Comparison of ENCODE assay signal across 9 mouse cellular contexts in genomic region chr5:120849601-120850136, GRCm38 (mm10). TPM values are rescaled to one million over a fixed set of nuclear protein-coding genes. Genes with fewer than 3 reads are reported as not detected.
DNase-seq lines count a peak whose midpoint lies in the region; ATAC-seq and TF ChIP-seq lines count a peak whose summit lies in the region.
"Had no signal": no experiment of that assay in that cellular context is flagged by ENCODE, and none has a peak within 500 bp of the region (broad histone marks: within the 10 kb centered on the region; RNA-seq: fewer than 3 reads in every experiment).

No protein-coding gene starts in this region.

- peaks cover 10% of the 10 kb centered on the region for H3K9me3 ChIP-seq in kidney, embryonic 16.5 days (ENCODE audit: low read length)
- peaks cover 10% of the 10 kb centered on the region for H3K9me3 ChIP-seq in CH12.LX (replicated peaks; ENCODE audit: low read length)

- no peak overlapping the region for H3K9ac ChIP-seq in kidney, embryonic 16.5 days (replicated peaks; ENCODE audit: low read length)
- no peak overlapping the region for H3K9ac ChIP-seq in CH12.LX (ENCODE audit: insufficient read depth, low read depth)

- no peak overlapping the region for H3K27ac ChIP-seq in kidney, embryonic 16.5 days (ENCODE audit: low read length)
- no peak overlapping the region for H3K27ac ChIP-seq in CH12.LX (ENCODE audit: insufficient read depth, low read depth)
- no peak overlapping the region for H3K27ac ChIP-seq in cortical plate, adult 2 months (ENCODE audit: insufficient read depth, low read length)

- peak; percentile 51 for DNase-seq in kidney, adult 18-20 months
- DNase-seq in CH12.LX (ENCODE audit: extremely low read depth) (peak; percentile 54), R1 (ENCODE audit: low read depth, low spot score) (peak; percentile 82)
- DNase-seq in kidney, postnatal 14 days, result peak; percentile 31
- DNase-seq in naive thymus-derived CD4-positive, alpha-beta T cell, adult 2 months (ENCODE audit: low read depth), result peak; percentile 80
- DNase-seq in gastrocnemius, adult 8-10 months (ENCODE audit: low spot score in 2 of 2), result no peak

- H3K79me2 ChIP-seq in CH12.LX (replicated peaks; ENCODE audit: control insufficient read depth, extremely low read depth, insufficient read depth, poor library complexity, severe bottlenecking), result no peaks in the 10 kb centered on the region

- H3K36me3 ChIP-seq in kidney, embryonic 16.5 days (ENCODE audit: insufficient read depth, low read length), result no peaks in the 10 kb centered on the region
- H3K36me3 ChIP-seq in CH12.LX (replicated peaks in 1 of 2; ENCODE audit: control insufficient read depth in 1 of 2, insufficient read depth in 1 of 2, low read length in 1 of 2), result no peaks in the 10 kb centered on the region

- ATAC-seq in kidney, embryonic 16.5 days (ENCODE audit: low FRiP score, low TSS enrichment), result no peak

- H3K4me2 ChIP-seq in kidney, embryonic 16.5 days (replicated peaks; ENCODE audit: low read depth, low read length), result no peak overlapping the region
- no peak overlapping the region for H3K4me2 ChIP-seq in CH12.LX (ENCODE audit: insufficient read depth, low read depth, poor library complexity, severe bottlenecking)

- no peak for TF ChIP-seq POLR2A in CH12.LX (IDR thresholded peaks at IDR 0.05; ENCODE audit: low read depth, low read length)
- no peak for TF ChIP-seq POLR2A in cortical plate, adult 2 months (IDR thresholded peaks at IDR 0.05; ENCODE audit: extremely low read depth, insufficient read depth, low read length)

- WGBS in kidney, embryonic 16.5 days, result 59% methylated on average over 3 of the region's 3 CpGs

- dilution Hi-C loops in CH12.LX (cut with MboI; ENCODE audit: extremely low pct_ligation_motif_present, extremely low pct_unique_long_range_greater_than_20kb, low sequenced_read_pairs), result no loop called here

- TF ChIP-seq RAD21 in CH12.LX (IDR thresholded peaks at IDR 0.05; ENCODE audit: low read depth, low read length), result peak; percentile 41

- no peaks in the 10 kb centered on the region for H3K27me3 ChIP-seq in kidney, embryonic 16.5 days (ENCODE audit: insufficient read depth, low read length)
- H3K27me3 ChIP-seq in CH12.LX (replicated peaks), result peaks cover 64% of the 10 kb centered on the region

- in situ Hi-C loops in CH12.LX (cut with MboI; ENCODE audit: low pct_ligation_motif_present, low pct_unique_long_range_greater_than_20kb, low sequenced_read_pairs), result no loop called here

- H3K4me1 ChIP-seq in kidney, embryonic 16.5 days (ENCODE audit: insufficient read depth, low read length), result no peaks in the 10 kb centered on the region
- H3K4me1 ChIP-seq in CH12.LX (ENCODE audit: control insufficient read depth in 1 of 2, insufficient read depth in 2 of 2), result no peaks in the 10 kb centered on the region
- no peaks in the 10 kb centered on the region for H3K4me1 ChIP-seq in cortical plate, adult 2 months (ENCODE audit: control insufficient read depth, insufficient read depth, low read length)

- peak; percentile 79 to 91 for TF ChIP-seq CTCF in CH12.LX (conservative IDR thresholded peaks at IDR 0.05 in 1 of 2, IDR thresholded peaks at IDR 0.05 in 1 of 2; ENCODE audit: low read depth in 2 of 2, low read length in 2 of 2)
- TF ChIP-seq CTCF in cortical plate, adult 2 months (IDR thresholded peaks at IDR 0.05; ENCODE audit: extremely low read depth, insufficient read depth, low read length), result peak; percentile 62

- TF ChIP-seq EP300 in CH12.LX (IDR thresholded peaks at IDR 0.05; ENCODE audit: low read length), result no peak

- H3K4me3 ChIP-seq in kidney, embryonic 16.5 days (ENCODE audit: low read length), result no peak overlapping the region
- no peak overlapping the region for H3K4me3 ChIP-seq in CH12.LX (replicated peaks in 1 of 3; ENCODE audit: low read depth in 2 of 3, low read length in 2 of 3, poor library complexity in 1 of 3)
- H3K4me3 ChIP-seq in cortical plate, adult 2 months (ENCODE audit: insufficient read depth, low read length), result no peak overlapping the region

TF ChIP-seq in CH12.LX, 34 proteins besides CTCF, POLR2A, EP300 and RAD21:
- TF ChIP-seq RCOR1 (conservative IDR thresholded peaks at IDR 0.05; ENCODE audit: low read depth, low read length) (no peak), JUN (IDR thresholded peaks at IDR 0.05; ENCODE audit: insufficient read depth, low read depth, low read length) (no peak), CHD2 (IDR thresholded peaks at IDR 0.05; ENCODE audit: low read length) (no peak), ZMIZ1 (IDR thresholded peaks at IDR 0.05; ENCODE audit: low read depth, low read length) (no peak), CHD1 (IDR thresholded peaks at IDR 0.05; ENCODE audit: low read depth, low read length) (no peak), MAZ (IDR thresholded peaks at IDR 0.05; ENCODE audit: low read depth, low read length) (no peak), TCF12 (IDR thresholded peaks at IDR 0.05; ENCODE audit: low read depth, low read length) (peak; percentile 12; the same call in 1 of the 2 replicates), SMC3 (IDR thresholded peaks at IDR 0.05; ENCODE audit: low read depth, low read length) (peak; percentile 71)

RNA-seq across cellular contexts. Expression of gene Oas1f, which starts 2.5 kb away (rescaled TPM):
- polyA plus RNA-seq in kidney, embryonic 16.5 days (2015; fragmentation: Nextera tagmentation; extraction: Ambion mirVana), result 0.21 TPM in 1 of 2 replicates, not detected in the other
- not detected in 2 replicates for total RNA-seq in CH12.LX (2012; rRNA removed)
- not detected in 2 replicates for total RNA-seq in CH12.LX (2014; rRNA removed)
- polyA plus RNA-seq in CH12.LX (2012; ENCODE audit: insufficient read length, low read depth), result not detected in 2 replicates
- polyA plus RNA-seq in cortical plate, adult 2 months (2012; rRNA removed), result not detected in 2 replicates
- not detected for total RNA-seq in gastrocnemius, adult 8-10 months (2022)

RNA-seq across cellular contexts. Expression of gene Oas1h, which starts 11.6 kb away (rescaled TPM):
- polyA plus RNA-seq in kidney, embryonic 16.5 days (2015; fragmentation: Nextera tagmentation; extraction: Ambion mirVana), result not detected in 2 replicates
- total RNA-seq in CH12.LX (2012; rRNA removed) (not detected in 2 replicates), CH12.LX (2014; rRNA removed) (not detected in 2 replicates)
- polyA plus RNA-seq in CH12.LX (2012; ENCODE audit: insufficient read length, low read depth), result not detected in 2 replicates
- polyA plus RNA-seq in cortical plate, adult 2 months (2012; rRNA removed), result not detected in 2 replicates
- total RNA-seq in gastrocnemius, adult 8-10 months (2022), result not detected
- polyA plus RNA-seq: heart, embryonic 16.5 days had no signal

RNA-seq across cellular contexts. Expression of gene Oas1c, which starts 37.4 kb away (rescaled TPM):
- polyA plus RNA-seq in kidney, embryonic 16.5 days (2015; fragmentation: Nextera tagmentation; extraction: Ambion mirVana), result 0.32 and 0.44 TPM in 2 replicates
- 1.6 and 1.7 TPM in 2 replicates for total RNA-seq in CH12.LX (2012; rRNA removed)
- 3.6 TPM in 2 replicates for total RNA-seq in CH12.LX (2014; rRNA removed)
- polyA plus RNA-seq in CH12.LX (2012; ENCODE audit: insufficient read length, low read depth), result 3.6 and 4.7 TPM in 2 replicates
- 2.3 TPM in 2 replicates for polyA plus RNA-seq in cortical plate, adult 2 months (2012; rRNA removed)
- total RNA-seq in gastrocnemius, adult 8-10 months (2022), result under 1 TPM in 2 of 4 experiments, not detected in 2; 0.21 to 0.27 TPM

RNA-seq across cellular contexts. Expression of gene Oas1g, which starts 37.7 kb away (rescaled TPM):
- polyA plus RNA-seq in kidney, embryonic 16.5 days (2015; fragmentation: Nextera tagmentation; extraction: Ambion mirVana), result 0.46 and 0.58 TPM in 2 replicates
- total RNA-seq in CH12.LX (2012; rRNA removed), result 0.17 TPM in 1 of 2 replicates, not detected in the other
- 0.19 TPM in 1 of 2 replicates, not detected in the other for total RNA-seq in CH12.LX (2014; rRNA removed)
- polyA plus RNA-seq in CH12.LX (2012; ENCODE audit: insufficient read length, low read depth), result not detected in 2 replicates
- 0.46 and 0.49 TPM in 2 replicates for polyA plus RNA-seq in cortical plate, adult 2 months (2012; rRNA removed)
- not detected for total RNA-seq in gastrocnemius, adult 8-10 months (2022)

RNA-seq across cellular contexts. Expression of gene Oas1e, which starts 54.3 kb away (rescaled TPM):
- not detected in 2 replicates for polyA plus RNA-seq in kidney, embryonic 16.5 days (2015; fragmentation: Nextera tagmentation; extraction: Ambion mirVana)
- total RNA-seq in CH12.LX (2012; rRNA removed) (not detected in 2 replicates), CH12.LX (2014; rRNA removed) (not detected in 2 replicates)
- not detected in 2 replicates for polyA plus RNA-seq in CH12.LX (2012; ENCODE audit: insufficient read length, low read depth)
- not detected in 2 replicates for polyA plus RNA-seq in cortical plate, adult 2 months (2012; rRNA removed)
- total RNA-seq in gastrocnemius, adult 8-10 months (2022), result not detected
- polyA plus RNA-seq: heart, embryonic 16.5 days had no signal

Comparison
In these comparisons a context has a peak if more than half of its experiments do, and no peak if none do; other contexts are left out.
1. DNase-seq: peak in kidney, adult 18-20 months (single experiment), CH12.LX (single experiment), R1 (single experiment), kidney, postnatal 14 days (single experiment) and naive thymus-derived CD4-positive, alpha-beta T cell, adult 2 months (single experiment); none in gastrocnemius, adult 8-10 months (0 of 2).